In the genomic region with DNA sequence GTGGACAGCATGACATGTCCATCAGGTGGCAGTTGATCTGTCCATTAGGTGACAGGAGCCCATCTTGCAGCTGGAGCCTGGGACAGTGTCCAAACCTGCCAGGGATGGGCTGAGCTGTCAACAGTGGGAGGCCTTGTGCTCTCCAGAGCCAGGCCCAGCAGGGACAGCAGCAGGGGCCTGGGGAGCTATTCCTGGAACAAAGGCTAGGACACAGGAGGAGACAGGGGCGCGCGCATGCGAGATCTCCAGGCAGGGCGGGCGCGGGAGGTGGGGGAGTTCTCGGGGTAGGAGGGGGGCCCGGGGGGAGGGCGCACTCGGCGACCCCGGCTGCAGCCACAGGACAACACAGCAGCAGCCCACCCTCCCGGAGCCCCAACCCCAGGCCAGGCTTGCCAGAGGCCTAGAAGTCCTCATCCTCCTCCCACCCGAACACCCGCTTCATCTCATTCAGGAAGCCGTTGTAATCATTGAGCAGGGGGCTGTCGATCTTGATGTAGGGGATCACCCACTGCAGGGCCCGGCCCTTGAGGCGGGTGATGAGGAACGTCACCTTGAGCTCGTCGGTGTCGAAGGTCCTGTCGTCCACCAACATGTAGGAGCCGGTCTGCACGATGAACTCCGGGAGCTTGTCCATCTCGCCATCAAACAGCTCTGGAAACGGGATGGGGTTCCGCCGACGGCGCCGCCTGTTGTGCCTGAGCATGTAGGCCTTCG, we compare ENCODE assay signal across 9 mouse cellular contexts. TPM values are rescaled to one million over a fixed set of nuclear protein-coding genes. Genes with fewer than 3 reads are reported as not detected.
DNase-seq lines count a peak whose midpoint lies in the region; ATAC-seq and TF ChIP-seq lines count a peak whose summit lies in the region.
"Not testable (repeated sequence)": the region's sequence is repeated elsewhere in the genome, so short reads cannot be mapped to it uniquely, and the experiment has no call there.
"Had no signal": no experiment of that assay in that cellular context is flagged by ENCODE, and none has a peak within 500 bp of the region (broad histone marks: within the 10 kb centered on the region; RNA-seq: fewer than 3 reads in every experiment).

No protein-coding gene starts in this region.

- not testable (repeated sequence) for DNase-seq in hindbrain, postnatal 0 days (ENCODE audit: low spot score); limb, embryonic 10.5 days (ENCODE audit: low spot score); lung, embryonic 14.5 days

- not testable (repeated sequence) for TF ChIP-seq POLR2A in bone marrow macrophage, adult 2 months (IDR thresholded peaks at IDR 0.05; ENCODE audit: borderline replicate concordance, low read depth, low read length); olfactory bulb, adult 2 months (IDR thresholded peaks at IDR 0.05; ENCODE audit: insufficient read depth, low read depth, low read length)

- not testable (repeated sequence) for H3K36me3 ChIP-seq in forebrain, embryonic 12.5 days (replicated peaks); heart, embryonic 14.5 days (ENCODE audit: control insufficient read depth, insufficient read depth, low read length); hindbrain, postnatal 0 days (ENCODE audit: insufficient read depth, low read length); limb, embryonic 10.5 days; lung, embryonic 14.5 days (ENCODE audit: insufficient read depth); midbrain, embryonic 13.5 days

- H3K27ac ChIP-seq in bone marrow macrophage, adult 2 months (ENCODE audit: insufficient read depth, low read depth, low read length); forebrain, embryonic 12.5 days; hindbrain, postnatal 0 days; limb, embryonic 10.5 days; lung, embryonic 14.5 days (ENCODE audit: low read depth); midbrain, embryonic 13.5 days; olfactory bulb, adult 2 months (ENCODE audit: insufficient read depth, low read depth, low read length): not testable (repeated sequence)
- peak overlapping the region in 1 of 2 experiments; percentile 57; a peak in 1 of 4 replicates for H3K27ac ChIP-seq in heart, embryonic 14.5 days (replicated peaks in 1 of 2; ENCODE audit: control insufficient read depth in 1 of 2, insufficient read depth in 1 of 2, low read depth in 2 of 2, low read length in 2 of 2)

- H3K4me1 ChIP-seq in bone marrow macrophage, adult 2 months (ENCODE audit: control insufficient read depth, insufficient read depth, low read length); forebrain, embryonic 12.5 days; heart, embryonic 14.5 days (ENCODE audit: control insufficient read depth in 2 of 2, insufficient read depth in 2 of 2, low read length in 2 of 2); hindbrain, postnatal 0 days (ENCODE audit: insufficient read depth, low read length); limb, embryonic 10.5 days; lung, embryonic 14.5 days (ENCODE audit: insufficient read depth); midbrain, embryonic 13.5 days (replicated peaks); olfactory bulb, adult 2 months (ENCODE audit: control insufficient read depth, insufficient read depth, low read length): not testable (repeated sequence)

- WGBS in forebrain, embryonic 12.5 days, result no CpG with 5 or more reads among the region's 36 CpGs
- no CpG with 5 or more reads among the region's 36 CpGs for WGBS in heart, embryonic 14.5 days
- no CpG with 5 or more reads among the region's 36 CpGs for WGBS in hindbrain, postnatal 0 days
- no CpG with 5 or more reads among the region's 36 CpGs for WGBS in limb, embryonic 10.5 days
- WGBS in lung, embryonic 14.5 days, result no CpG with 5 or more reads among the region's 36 CpGs
- WGBS in midbrain, embryonic 13.5 days, result no CpG with 5 or more reads among the region's 36 CpGs
- no CpG with 5 or more reads among the region's 36 CpGs for WGBS in olfactory bulb, adult 2 months

- H3K9ac ChIP-seq in forebrain, embryonic 12.5 days; heart, embryonic 14.5 days (ENCODE audit: low read length); hindbrain, postnatal 0 days (replicated peaks; ENCODE audit: low read length); lung, embryonic 14.5 days: not testable (repeated sequence)
- H3K9ac ChIP-seq in midbrain, embryonic 13.5 days (replicated peaks), result peak overlapping the region; percentile 39; the same call in 1 of the 2 replicates

- H3K4me2 ChIP-seq in forebrain, embryonic 12.5 days, result peak overlapping the region; percentile 36
- H3K4me2 ChIP-seq in heart, embryonic 14.5 days (ENCODE audit: low read length), result peak overlapping the region; percentile 45
- H3K4me2 ChIP-seq in hindbrain, postnatal 0 days (ENCODE audit: low read depth, low read length), result 0 out of 2 replicates have a peak overlapping the region, but pooled peaks have one; percentile 10
- peak overlapping the region; percentile 38; the same call in 1 of the 2 replicates for H3K4me2 ChIP-seq in lung, embryonic 14.5 days
- H3K4me2 ChIP-seq in midbrain, embryonic 13.5 days (replicated peaks), result peak overlapping the region; percentile 52

- peak; percentile 75 for ATAC-seq in forebrain, embryonic 12.5 days (ENCODE audit: low FRiP score)
- ATAC-seq in heart, embryonic 14.5 days (ENCODE audit: insufficient number of reproducible peaks, insufficient read depth, low FRiP score, low read depth), result peak; percentile 82
- ATAC-seq in hindbrain, postnatal 0 days, result peak; percentile 70
- ATAC-seq in lung, embryonic 14.5 days (ENCODE audit: insufficient read depth), result peak; percentile 70
- ATAC-seq in midbrain, embryonic 13.5 days, result peak; percentile 70

- not testable (repeated sequence) for H3K27me3 ChIP-seq in forebrain, embryonic 12.5 days; heart, embryonic 14.5 days (ENCODE audit: control insufficient read depth, insufficient read depth, low read length); hindbrain, postnatal 0 days (ENCODE audit: insufficient read depth, low read length); limb, embryonic 10.5 days (ENCODE audit: low read depth, poor library complexity, severe bottlenecking); lung, embryonic 14.5 days (ENCODE audit: insufficient read depth, low read length); midbrain, embryonic 13.5 days

- not testable (repeated sequence) for TF ChIP-seq CTCF in bone marrow macrophage, adult 2 months (IDR thresholded peaks at IDR 0.05; ENCODE audit: low read depth, low read length); hindbrain, postnatal 0 days (IDR thresholded peaks at IDR 0.05; ENCODE audit: low read depth); lung, embryonic 14.5 days (IDR thresholded peaks at IDR 0.05; ENCODE audit: low read depth); olfactory bulb, adult 2 months (IDR thresholded peaks at IDR 0.05; ENCODE audit: insufficient read depth, low read depth, low read length)

- peak overlapping the region; percentile 43; the same call in 1 of the 2 replicates for H3K4me3 ChIP-seq in bone marrow macrophage, adult 2 months (ENCODE audit: insufficient read depth, low read length)
- H3K4me3 ChIP-seq in forebrain, embryonic 12.5 days (replicated peaks), result peak overlapping the region; percentile 23
- peak overlapping the region; percentile 36 to 43; a peak in 3 of 4 replicates for H3K4me3 ChIP-seq in heart, embryonic 14.5 days (ENCODE audit: control insufficient read depth in 1 of 2, insufficient read depth in 1 of 2, low read depth in 1 of 2, low read length in 2 of 2)
- peak overlapping the region; percentile 27 for H3K4me3 ChIP-seq in hindbrain, postnatal 0 days (ENCODE audit: low read length)
- peak overlapping the region; percentile 42 for H3K4me3 ChIP-seq in limb, embryonic 10.5 days
- peak overlapping the region; percentile 27 for H3K4me3 ChIP-seq in lung, embryonic 14.5 days (ENCODE audit: low read depth, low read length)
- H3K4me3 ChIP-seq in midbrain, embryonic 13.5 days (replicated peaks), result peak overlapping the region; percentile 33
- H3K4me3 ChIP-seq in olfactory bulb, adult 2 months (ENCODE audit: insufficient read depth, low read depth, low read length), result peak overlapping the region; percentile 47

- not testable (repeated sequence) for H3K9me3 ChIP-seq in forebrain, embryonic 12.5 days; heart, embryonic 14.5 days (ENCODE audit: control insufficient read depth, low read length); hindbrain, postnatal 0 days (ENCODE audit: low read length); limb, embryonic 10.5 days (replicated peaks); lung, embryonic 14.5 days (ENCODE audit: low read depth, low read length); midbrain, embryonic 13.5 days

RNA-seq across cellular contexts. Expression of gene Rtl8b, which starts 0.5 kb away (rescaled TPM):
- polyA plus RNA-seq in bone marrow macrophage, adult 2 months (2012; ENCODE audit: insufficient read depth, insufficient read length, missing spikeins), result 33.8 and 38.1 TPM in 2 replicates
- 71.9 and 74.0 TPM in 2 replicates for polyA plus RNA-seq in forebrain, embryonic 12.5 days (2016; fragmentation: Nextera tagmentation; extraction: Ambion mirVana)
- 82.4 and 85.4 TPM in 2 replicates for polyA plus RNA-seq in heart, embryonic 14.5 days (2014; fragmentation: Nextera tagmentation; extraction: Ambion mirVana)
- total RNA-seq in hindbrain, postnatal 0 days (2014; rRNA removed), result 350 and 410 TPM in 2 replicates
- polyA plus RNA-seq in hindbrain, postnatal 0 days (2015; fragmentation: Nextera tagmentation; extraction: Ambion mirVana), result 232 and 242 TPM in 2 replicates
- polyA plus RNA-seq in limb, embryonic 10.5 days (2016; fragmentation: Nextera tagmentation; extraction: Ambion mirVana), result 42.8 and 44.0 TPM in 2 replicates
- 65.6 and 72.5 TPM in 2 replicates for polyA plus RNA-seq in lung, embryonic 14.5 days (2014; fragmentation: Nextera tagmentation; extraction: Ambion mirVana)
- polyA plus RNA-seq in midbrain, embryonic 13.5 days (2015; fragmentation: Nextera tagmentation; extraction: Ambion mirVana), result 136 and 139 TPM in 2 replicates
- polyA plus RNA-seq in olfactory bulb, adult 2 months (2012; ENCODE audit: insufficient read depth, insufficient read length, low replicate concordance, missing spikeins), result not detected in 2 replicates

RNA-seq across cellular contexts. Expression of gene Rtl8a, which starts 26.2 kb away (rescaled TPM):
- polyA plus RNA-seq in bone marrow macrophage, adult 2 months (2012; ENCODE audit: insufficient read depth, insufficient read length, missing spikeins), result 39.7 and 42.0 TPM in 2 replicates
- 91.9 and 99.0 TPM in 2 replicates for polyA plus RNA-seq in forebrain, embryonic 12.5 days (2016; fragmentation: Nextera tagmentation; extraction: Ambion mirVana)
- 104 and 113 TPM in 2 replicates for polyA plus RNA-seq in heart, embryonic 14.5 days (2014; fragmentation: Nextera tagmentation; extraction: Ambion mirVana)
- 254 and 270 TPM in 2 replicates for total RNA-seq in hindbrain, postnatal 0 days (2014; rRNA removed)
- polyA plus RNA-seq in hindbrain, postnatal 0 days (2015; fragmentation: Nextera tagmentation; extraction: Ambion mirVana), result 284 and 285 TPM in 2 replicates
- polyA plus RNA-seq in limb, embryonic 10.5 days (2016; fragmentation: Nextera tagmentation; extraction: Ambion mirVana), result 35.4 and 44.4 TPM in 2 replicates
- 79.7 and 79.9 TPM in 2 replicates for polyA plus RNA-seq in lung, embryonic 14.5 days (2014; fragmentation: Nextera tagmentation; extraction: Ambion mirVana)
- 176 and 177 TPM in 2 replicates for polyA plus RNA-seq in midbrain, embryonic 13.5 days (2015; fragmentation: Nextera tagmentation; extraction: Ambion mirVana)
- polyA plus RNA-seq in olfactory bulb, adult 2 months (2012; ENCODE audit: insufficient read depth, insufficient read length, low replicate concordance, missing spikeins), result not detected in 2 replicates

RNA-seq across cellular contexts. Expression of gene 4930502E18Rik, which starts 54.9 kb away (rescaled TPM):
- polyA plus RNA-seq in bone marrow macrophage, adult 2 months (2012; ENCODE audit: insufficient read depth, insufficient read length, missing spikeins), result 0.56 TPM in 1 of 2 replicates, not detected in the other
- polyA plus RNA-seq in forebrain, embryonic 12.5 days (2016; fragmentation: Nextera tagmentation; extraction: Ambion mirVana), result 0.32 and 0.34 TPM in 2 replicates
- polyA plus RNA-seq in heart, embryonic 14.5 days (2014; fragmentation: Nextera tagmentation; extraction: Ambion mirVana), result 0.42 and 0.59 TPM in 2 replicates
- total RNA-seq in hindbrain, postnatal 0 days (2014; rRNA removed), result not detected in 2 replicates
- polyA plus RNA-seq in hindbrain, postnatal 0 days (2015; fragmentation: Nextera tagmentation; extraction: Ambion mirVana), result 0.55 and 0.66 TPM in 2 replicates
- 0.26 TPM in 1 of 2 replicates, not detected in the other for polyA plus RNA-seq in limb, embryonic 10.5 days (2016; fragmentation: Nextera tagmentation; extraction: Ambion mirVana)
- polyA plus RNA-seq in lung, embryonic 14.5 days (2014; fragmentation: Nextera tagmentation; extraction: Ambion mirVana), result 0.25 TPM in 1 of 2 replicates, not detected in the other
- polyA plus RNA-seq in midbrain, embryonic 13.5 days (2015; fragmentation: Nextera tagmentation; extraction: Ambion mirVana), result 0.11 TPM in 1 of 2 replicates, not detected in the other
- polyA plus RNA-seq in olfactory bulb, adult 2 months (2012; ENCODE audit: insufficient read depth, insufficient read length, low replicate concordance, missing spikeins), result not detected in 2 replicates
- total RNA-seq: heart, adult 8-10 months had no signal

Comparison
In these comparisons a context has a peak if more than half of its experiments do, and no peak if none do; other contexts are left out.
1. RNA of gene Rtl8b, which starts 0.5 kb away (polyA plus RNA-seq): 232 to 242 TPM in hindbrain, postnatal 0 days, 136 to 139 TPM in midbrain, embryonic 13.5 days, 82.4 to 85.4 TPM in heart, embryonic 14.5 days, 71.9 to 74.0 TPM in forebrain, embryonic 12.5 days, 65.6 to 72.5 TPM in lung, embryonic 14.5 days, 42.8 to 44.0 TPM in limb, embryonic 10.5 days and 33.8 to 38.1 TPM in bone marrow macrophage, adult 2 months; not detected in olfactory bulb, adult 2 months; every median in the first group is over 10 times any median in the second.
2. RNA of gene Rtl8a, which starts 26.2 kb away (polyA plus RNA-seq): 284 to 285 TPM in hindbrain, postnatal 0 days, 176 to 177 TPM in midbrain, embryonic 13.5 days, 104 to 113 TPM in heart, embryonic 14.5 days, 91.9 to 99.0 TPM in forebrain, embryonic 12.5 days, 79.7 to 79.9 TPM in lung, embryonic 14.5 days, 35.4 to 44.4 TPM in limb, embryonic 10.5 days and 39.7 to 42.0 TPM in bone marrow macrophage, adult 2 months; not detected in olfactory bulb, adult 2 months; every median in the first group is over 10 times any median in the second.
3. Peak in every context shown above with its lines, with median percentiles within 50 percentile points of each other: H3K4me3 ChIP-seq, ATAC-seq and H3K4me2 ChIP-seq.